Mouse (Mus musculus) testis, postnatal 14 days (tissue): Measurements from ENCODE around the gene Ankrd33b.

ENCODE experiments used
- DNase-seq: peaks from one replicate; pipeline ENCODE4 v3.0.0; 2021; ENCODE audit warnings: low spot score

Ankrd33b gene

DNA sequence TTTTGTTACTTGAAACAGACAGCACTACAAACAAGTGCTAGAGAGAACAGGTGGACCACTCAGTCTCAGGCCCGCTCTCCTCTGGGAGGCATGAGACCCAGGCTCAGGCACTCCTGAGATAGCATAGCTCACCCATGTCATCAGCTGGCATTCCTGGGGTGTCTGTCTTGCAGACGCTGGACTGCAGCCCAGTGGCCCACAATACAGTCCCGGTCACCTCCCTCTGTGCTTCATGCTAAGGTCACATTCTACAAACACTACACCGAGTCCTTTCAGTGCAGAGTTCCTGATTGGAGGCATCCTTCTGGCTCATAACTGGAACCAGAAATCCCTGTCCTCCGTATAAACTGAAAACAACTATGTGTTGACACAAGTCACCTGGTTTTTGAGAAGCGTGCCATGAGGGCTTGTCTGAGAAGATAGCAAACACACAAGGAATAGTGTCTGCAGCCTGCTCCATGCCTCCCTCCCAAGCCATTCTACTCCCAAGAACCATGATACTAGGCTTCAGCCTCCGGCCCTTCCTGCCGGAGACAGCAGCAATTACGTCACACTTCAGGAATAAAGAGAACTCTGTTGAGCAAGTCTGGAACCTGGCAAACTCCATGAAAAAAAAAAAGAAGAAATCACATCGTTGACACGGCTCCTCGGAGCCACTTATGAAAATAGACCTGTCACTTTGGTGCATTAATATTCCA is 65.1 kb downstream of the Ankrd33b start:
- DNase-seq = no peak

DNA sequence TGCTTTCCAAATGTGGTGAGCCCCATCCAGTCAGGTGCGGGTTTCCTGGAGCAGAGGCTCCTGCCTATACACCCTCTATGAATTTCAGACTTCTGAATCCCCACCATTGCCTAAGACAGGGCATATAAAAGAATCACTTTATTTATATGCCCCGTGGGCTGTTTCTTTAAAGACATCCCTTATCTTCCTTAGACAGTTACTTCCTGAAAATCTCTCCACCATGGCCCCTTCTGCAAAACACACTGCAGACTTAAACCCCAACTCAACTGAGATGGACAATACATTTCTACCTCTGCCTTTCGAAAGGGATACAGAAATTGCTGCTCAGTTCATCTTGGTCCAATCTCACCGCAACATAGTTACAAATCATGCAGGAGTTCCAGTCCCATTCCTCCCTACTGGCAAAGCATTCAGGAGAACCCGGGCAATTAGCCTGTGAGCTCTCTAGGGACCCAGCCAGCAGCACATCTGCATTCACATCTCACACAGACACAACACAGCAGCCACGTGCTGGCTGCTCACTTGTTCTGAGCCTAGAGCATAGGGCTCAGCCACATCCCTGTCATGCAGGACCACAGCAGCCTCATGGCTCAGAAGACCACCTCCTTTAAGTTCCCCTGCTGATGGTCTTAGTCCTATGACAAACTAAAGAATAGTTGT is 68.1 kb downstream of the Ankrd33b start:
- DNase-seq = peak; percentile 60

- DNase-seq = no peak
Observed at GRCm38 (mm10) chr15:31297777-31298137, 69.8 kb downstream of the Ankrd33b start.

- no peak for DNase-seq
Observed at GRCm38 (mm10) chr15:31296882-31297776, 70.4 kb downstream of the Ankrd33b start.

- DNase-seq = no peak
Observed at GRCm38 (mm10) chr15:31294311-31294710, 73.2 kb downstream of the Ankrd33b start.

DNA sequence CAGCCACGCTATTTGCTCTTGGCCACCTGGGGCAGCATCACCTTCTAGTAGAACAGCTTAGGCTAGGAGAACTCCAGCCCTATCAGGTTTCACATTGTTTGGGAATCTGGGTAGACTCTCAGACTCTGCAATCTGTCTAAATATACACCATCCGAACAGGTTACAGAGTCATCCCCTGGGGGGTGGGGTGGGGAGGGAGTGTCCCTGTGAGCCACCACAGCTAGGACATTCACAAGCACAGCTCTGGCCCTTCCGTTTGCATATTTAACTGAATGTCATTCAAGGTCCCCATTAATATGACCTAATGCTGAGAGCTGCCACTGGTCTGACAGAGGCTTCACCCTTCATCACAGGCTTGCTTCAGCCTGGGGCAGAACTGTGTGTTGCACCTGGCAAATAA is 74.9 kb downstream of the Ankrd33b start:
- DNase-seq = no peak

DNA sequence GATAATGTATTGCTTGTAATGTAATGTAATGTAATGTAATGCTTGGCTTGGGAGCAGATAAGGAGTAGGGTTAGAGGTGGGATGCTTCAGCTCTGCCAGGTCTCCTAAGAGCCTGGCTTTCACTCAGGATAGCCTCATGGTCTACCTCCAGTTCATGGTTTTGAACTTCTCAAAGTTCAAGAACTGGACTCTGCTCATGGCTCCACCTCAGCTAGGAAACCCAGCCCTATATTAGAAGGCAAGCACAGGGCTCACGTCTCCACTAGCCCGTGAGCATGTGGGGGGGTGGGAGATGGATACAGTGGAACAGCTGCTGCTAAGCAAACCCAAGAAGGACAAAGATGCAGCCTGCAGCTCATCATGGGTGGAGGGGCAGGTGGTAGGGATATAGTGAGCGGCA is 81.8 kb downstream of the Ankrd33b start:
- no peak for DNase-seq

GRCm38 (mm10) chr15:31284922-31285631 is 82.4 kb downstream of the Ankrd33b start:
- no peak for DNase-seq

GRCm38 (mm10) chr15:31284142-31284541 is 83.4 kb downstream of the Ankrd33b start:
- DNase-seq = no peak

GRCm38 (mm10) chr15:31282353-31282752 is 85.2 kb downstream of the Ankrd33b start:
- DNase-seq = no peak

GRCm38 (mm10) chr15:31281830-31282229 is 85.7 kb downstream of the Ankrd33b start:
- peak; percentile 56 for DNase-seq

DNA sequence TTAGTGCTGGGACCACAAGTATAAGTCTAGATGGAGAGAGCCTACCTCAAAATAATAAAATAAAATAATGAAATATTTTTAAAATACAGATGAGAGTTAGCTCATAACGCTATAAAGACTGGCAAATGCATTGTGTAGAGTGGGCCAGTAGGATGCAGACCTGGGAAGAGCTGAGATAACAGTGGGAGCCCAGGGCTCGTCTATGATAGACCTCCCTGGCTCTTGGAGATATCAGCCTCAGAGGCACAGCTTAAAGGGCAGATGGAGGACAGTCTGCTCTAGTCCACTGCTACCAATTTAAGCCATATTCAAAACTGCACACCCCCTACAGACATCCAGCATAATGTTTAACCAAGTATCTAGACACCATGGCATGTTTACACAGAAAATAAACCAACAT is 86.8 kb downstream of the Ankrd33b start:
- DNase-seq = no peak

GRCm38 (mm10) chr15:31280059-31280458 is 87.5 kb downstream of the Ankrd33b start:
- no peak for DNase-seq

GRCm38 (mm10) chr15:31279577-31280004 is 87.9 kb downstream of the Ankrd33b start:
- DNase-seq = no peak

- no peak for DNase-seq
Observed at GRCm38 (mm10) chr15:31279120-31279519, 88.4 kb downstream of the Ankrd33b start.

DNA sequence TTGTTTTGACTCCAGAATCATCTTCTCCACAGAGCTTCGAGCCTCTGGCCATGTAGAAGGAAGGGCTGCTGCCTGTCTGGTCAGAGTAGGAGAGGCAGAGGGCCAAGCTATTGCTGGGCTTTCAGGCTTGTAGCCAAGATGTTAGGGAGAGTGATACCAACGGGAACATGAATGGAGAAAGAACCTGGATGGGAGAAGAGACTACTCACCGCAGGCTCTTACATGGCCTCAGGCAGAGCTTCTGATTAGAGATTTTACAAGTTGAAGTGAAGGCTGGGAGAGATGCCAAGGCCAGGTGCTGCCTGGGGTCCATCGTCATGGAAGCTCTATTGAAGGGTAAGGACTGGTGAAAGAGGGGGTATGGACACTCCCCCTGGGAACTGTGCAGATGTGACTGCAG is 89.4 kb downstream of the Ankrd33b start:
- DNase-seq = no peak

DNA sequence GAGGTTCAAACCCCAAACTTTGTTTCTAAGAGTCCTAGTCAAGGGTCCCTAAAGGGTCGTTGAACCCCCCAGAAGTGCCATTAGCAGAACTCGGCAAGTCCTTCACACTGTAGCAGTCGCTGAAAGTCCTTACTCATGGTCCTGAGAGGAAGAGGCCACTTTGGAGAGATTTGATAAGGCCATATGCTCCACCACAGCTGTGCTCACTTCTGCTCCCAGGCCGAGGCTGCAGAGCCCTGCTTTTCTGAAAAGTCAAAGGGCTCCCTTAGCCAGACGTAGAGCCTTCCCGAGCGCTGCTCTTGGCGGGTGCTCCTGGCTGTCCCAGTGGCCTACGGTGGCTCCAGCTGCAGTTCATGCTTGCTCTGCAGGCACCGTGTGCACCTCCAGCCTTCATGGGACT is 94.0 kb downstream of the Ankrd33b start:
- DNase-seq = no peak

- DNase-seq = no peak
Observed at GRCm38 (mm10) chr15:31272695-31273094, 94.8 kb downstream of the Ankrd33b start.

DNA sequence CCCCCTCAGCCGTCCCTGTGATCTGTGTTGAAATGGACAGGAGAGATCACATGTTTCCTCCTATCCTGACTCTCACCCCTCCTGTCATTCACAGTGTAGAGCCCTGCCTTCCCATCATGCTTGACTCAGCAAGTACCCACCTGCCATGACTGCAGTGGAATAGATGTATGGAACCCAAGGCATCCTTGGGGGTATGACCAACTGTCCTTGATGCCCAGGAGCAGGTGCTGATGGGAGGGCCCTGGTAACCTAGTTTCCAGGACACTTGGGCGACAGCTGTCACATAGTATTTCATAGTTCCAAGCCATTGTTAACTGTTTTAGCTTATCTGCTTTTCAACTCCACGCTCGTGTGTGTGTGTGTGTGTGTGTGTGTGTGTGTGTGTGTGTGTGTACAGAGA is 98.0 kb downstream of the Ankrd33b start:
- DNase-seq = no peak

DNA sequence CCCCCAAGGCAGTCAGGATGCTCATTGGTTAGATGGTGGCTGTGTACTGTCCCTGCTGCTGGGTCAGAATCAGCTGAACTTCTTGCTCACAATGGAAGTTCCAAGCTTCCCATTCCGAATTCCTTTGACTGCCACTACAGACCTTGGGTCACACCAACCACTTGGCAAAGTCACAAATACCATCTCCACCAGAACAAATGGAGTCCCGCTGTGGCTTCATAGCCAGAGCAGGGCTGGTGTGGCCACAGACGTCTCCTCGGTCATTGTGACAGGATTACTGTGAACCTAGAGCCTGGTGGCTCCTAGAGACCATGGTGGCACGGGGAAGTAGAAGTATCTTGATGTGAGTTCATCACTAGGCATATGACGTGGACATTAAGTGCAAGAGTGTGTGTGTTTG is 99.4 kb downstream of the Ankrd33b start:
- DNase-seq = no peak

DNA sequence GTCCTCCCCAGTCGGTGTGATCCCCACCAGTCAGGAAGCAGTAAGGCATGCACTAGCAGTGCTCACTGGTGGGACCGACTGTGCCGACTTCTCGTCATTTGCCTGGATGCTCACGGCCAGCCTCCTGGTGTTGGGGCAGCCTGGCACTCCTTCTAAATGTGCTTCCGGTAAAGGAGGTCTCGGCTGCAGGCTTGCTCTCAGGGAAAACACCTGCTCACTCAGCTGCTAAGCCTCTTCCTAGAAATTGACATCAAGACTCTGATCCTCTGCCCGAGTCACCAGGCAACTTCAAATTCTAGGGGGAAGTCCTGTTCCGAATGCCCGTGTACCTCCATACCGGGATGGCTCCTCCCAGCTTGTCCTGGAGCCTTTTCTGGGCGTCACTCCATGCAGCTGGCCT is 101.7 kb downstream of the Ankrd33b start:
- DNase-seq = no peak

DNA sequence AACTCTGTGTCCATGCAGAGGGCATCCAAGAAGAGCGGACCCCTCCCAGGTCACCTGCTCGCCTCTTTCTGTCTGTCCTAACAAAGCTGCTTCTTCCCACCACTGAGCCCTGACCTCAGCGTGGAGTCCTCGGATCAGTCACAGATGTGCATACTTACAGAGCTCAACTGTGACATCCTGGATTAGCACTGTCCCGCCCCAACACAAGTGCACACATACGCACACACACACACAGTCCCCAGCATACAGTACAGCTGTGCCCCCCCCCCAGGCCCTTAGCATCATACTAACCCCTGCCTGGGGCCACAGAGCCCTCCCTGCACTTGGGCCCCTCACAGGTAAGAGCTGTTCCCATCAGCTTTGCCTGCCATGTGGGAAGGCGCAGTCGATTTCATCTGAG is 102.1 kb downstream of the Ankrd33b start:
- no peak for DNase-seq
